Mouse (Mus musculus) frontal cortex, postnatal 25 days (tissue): ENCODE measurements around the gene Tns3.

Source experiments
- DNase-seq, 2 experiments: peaks; one replicate each; pipeline ENCODE4 v3.0.0; 2022; ENCODE audit warnings: low spot score in 2 of 2

Tns3 gene

GRCm38 (mm10) chr11:8618301-8618700 lies 46.0 kb downstream of the Tns3 start:
- no peak for DNase-seq

GRCm38 (mm10) chr11:8615436-8615835 lies 48.9 kb downstream of the Tns3 start:
- DNase-seq = no peak

DNA sequence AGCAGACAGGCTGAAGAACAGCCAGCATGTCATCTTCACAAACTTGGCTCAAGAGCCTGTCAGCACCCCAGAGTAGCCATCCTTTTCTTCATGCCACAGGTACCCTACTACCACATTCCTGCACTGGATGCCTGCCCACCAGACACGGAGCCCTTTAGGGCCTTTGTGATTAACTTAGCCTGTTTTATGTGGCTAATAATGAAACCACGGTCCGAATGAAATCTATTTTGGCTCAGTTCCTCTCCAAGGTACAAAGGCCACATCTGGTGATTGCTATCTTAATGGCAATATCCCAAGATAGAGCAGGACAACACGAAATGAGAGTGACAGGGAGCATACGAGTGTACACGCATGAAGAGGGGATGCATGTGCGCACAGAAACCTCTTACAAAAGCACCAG lies 53.9 kb downstream of the Tns3 start:
- no peak for DNase-seq

- DNase-seq = no peak
Measured at GRCm38 (mm10) chr11:8609873-8610272, 54.5 kb downstream of the Tns3 start.

DNA sequence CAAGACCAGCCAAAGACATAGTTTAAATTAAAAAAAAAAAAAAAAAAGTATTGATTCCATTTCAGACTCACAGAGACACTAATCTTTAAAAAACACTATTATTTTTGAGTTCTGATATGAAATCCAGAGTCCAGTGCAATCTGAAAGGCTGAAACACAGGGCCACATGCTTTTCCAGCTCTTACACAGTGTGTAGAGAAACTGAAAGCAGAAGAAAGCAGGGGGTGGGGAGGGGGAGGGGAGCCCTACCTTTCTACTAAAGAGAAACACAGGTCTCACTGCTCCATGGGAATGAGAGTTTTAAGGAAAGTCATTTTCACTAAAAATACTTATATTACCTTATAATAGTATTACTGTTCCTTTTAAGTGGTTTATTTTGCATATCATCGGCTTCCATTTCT lies 57.2 kb downstream of the Tns3 start:
- no peak for DNase-seq

DNA sequence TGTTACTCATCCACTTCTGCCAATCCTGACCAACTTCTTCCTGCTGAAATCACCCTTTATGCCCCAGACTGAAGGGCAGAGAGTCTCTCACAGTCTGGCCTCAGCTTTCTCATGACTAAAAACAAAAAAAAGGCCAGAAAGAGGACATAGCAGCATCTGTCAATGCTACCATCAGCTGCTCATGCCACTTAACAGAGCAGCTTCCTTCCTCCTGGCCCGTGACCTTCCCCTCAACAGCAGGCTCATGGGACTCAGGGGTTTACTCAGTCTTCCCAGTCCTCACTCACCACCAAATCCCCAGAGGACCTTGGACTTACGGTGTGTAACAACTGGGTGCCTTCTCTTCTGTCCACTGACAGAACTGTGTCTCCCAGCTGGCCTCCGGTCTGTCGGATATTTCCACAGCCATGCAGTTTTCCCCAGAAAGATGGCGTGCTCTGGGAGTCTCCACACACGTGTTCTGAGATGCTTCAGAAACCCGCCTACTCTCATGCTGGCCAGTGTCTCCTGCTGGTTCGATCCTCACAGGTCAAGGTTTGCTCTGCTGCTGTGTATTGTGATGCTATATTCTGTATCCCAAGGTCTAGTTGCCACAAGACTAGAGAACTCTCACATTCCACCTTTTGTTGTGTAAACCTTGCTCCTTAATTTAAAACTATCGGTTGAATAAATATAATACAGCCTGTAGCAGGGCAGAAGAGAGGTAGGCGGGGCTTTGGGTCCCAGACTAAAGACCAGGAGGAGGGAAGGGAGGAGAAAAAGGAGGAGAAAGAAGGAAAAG lies 59.4 kb downstream of the Tns3 start:
- DNase-seq = no peak

- DNase-seq = no peak
Measured at GRCm38 (mm10) chr11:8602606-8603005, 61.7 kb downstream of the Tns3 start.

- no peak for DNase-seq
Measured at GRCm38 (mm10) chr11:8601411-8601821, 62.9 kb downstream of the Tns3 start.

DNA sequence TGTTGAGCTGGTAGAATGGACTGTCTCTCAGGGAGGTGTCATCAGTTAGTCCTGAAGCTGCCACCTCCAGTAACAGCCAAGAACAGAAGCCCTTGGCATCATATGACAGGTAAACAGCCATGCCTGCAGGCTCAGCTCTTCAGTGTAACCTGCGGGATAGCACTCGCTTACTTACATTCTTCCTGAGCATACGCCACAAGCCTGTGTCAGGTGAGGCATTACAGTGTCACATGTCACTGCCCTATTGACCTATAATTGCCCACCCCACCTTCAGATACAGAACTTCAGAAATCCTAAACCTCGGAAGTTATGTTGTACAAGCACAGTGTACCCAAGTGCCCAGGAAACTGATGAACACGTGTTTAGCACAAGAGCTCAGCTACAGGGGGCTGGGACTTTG lies 68.7 kb downstream of the Tns3 start:
- no peak for DNase-seq

DNA sequence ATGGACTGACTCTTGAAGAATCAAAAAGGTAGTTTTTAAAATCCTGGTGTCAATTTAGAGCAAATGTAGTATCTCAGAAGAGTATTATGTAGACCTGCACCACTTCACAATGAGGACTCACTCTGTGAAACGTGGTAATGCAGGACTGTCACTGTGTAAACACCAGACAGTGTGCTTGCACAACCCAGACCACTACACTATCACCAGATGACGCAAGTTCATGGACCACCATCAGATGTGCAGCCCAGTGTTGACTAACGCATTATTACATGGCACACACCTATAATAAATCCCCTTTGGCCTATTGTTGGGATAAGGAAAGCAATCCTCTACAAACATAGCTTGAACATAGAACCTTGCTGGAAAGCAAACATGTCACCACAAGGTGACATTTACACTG lies 71.2 kb downstream of the Tns3 start:
- no peak for DNase-seq

DNA sequence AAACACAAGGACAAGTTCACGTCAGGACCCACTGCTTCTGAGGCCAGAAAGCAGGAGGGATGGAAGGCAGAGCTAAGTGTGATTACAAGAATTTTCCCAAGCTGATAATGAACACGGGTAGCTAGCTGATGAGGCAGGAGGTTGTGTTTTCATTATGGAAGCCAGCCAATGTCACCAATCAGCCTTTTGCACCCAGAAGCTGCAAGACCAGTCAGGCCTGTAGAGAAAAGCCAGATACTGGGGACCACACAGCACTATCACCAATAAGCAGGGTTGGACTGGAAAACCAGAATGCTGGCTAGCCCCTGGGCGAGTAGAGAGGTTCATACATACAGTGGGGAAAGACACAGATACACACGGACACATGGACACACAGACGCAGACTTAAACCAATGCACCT lies 73.1 kb downstream of the Tns3 start:
- no peak for DNase-seq

- DNase-seq = peak in 1 of 2 experiments; percentile 31
Measured at GRCm38 (mm10) chr11:8589226-8589905, 75.0 kb downstream of the Tns3 start.

DNA sequence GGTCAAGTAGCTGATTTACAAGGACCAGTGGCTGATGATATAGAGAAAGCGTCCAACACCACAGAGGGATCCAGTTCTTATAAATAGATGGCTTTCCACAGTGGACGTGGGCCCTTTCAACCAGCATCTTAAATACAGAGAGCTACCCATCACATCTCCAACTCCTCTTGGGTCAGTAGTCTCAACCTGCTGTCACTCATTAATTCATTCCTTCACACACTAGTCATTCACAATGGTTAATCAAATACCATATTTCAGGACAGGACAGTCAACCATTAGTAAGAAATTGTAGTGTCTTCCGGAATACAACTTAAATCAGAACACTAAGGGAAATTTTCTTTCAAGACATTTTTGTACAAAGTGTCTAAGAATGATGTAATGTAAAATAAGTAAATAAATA lies 76.4 kb downstream of the Tns3 start:
- DNase-seq = no peak

- no peak for DNase-seq
Measured at GRCm38 (mm10) chr11:8586996-8587644, 77.2 kb downstream of the Tns3 start.

DNA sequence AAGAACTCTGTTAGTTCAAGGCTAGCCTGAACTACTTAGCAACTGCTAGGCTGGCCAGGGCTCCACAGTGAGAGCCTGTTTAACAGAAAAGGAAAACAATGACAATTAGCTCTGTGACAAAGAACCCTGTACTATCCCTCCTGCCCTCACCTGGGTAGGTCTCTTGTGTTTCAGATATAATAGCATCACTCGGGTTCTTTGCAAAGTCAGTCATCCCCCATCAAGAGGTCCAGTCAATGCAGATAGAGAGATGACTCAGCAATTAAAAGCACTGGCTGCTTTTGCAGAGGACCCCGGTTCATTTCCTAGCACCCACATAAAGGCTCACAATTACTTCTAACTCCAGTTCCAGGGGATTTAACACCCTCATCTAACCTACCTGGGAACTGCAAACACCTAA lies 78.0 kb downstream of the Tns3 start:
- no peak for DNase-seq

DNA sequence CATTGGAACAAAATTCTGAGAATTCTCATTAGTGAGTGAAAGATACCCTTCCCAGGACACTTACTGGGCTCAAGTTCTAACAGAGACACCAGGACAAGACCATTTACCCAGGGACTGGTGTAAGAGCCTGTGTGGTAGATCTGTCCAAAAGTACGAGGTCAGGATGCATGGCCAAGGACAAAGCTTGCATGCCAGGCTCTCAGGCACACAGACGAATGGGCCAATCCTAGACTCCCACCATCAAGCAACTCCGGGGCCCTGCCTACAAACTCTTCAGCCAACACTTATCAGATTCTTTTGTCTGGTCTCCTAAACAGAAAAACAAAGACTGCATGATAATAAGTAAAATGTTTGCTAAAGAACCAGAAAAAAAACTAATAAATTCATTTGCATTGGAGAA lies 78.6 kb downstream of the Tns3 start:
- DNase-seq = no peak

DNA sequence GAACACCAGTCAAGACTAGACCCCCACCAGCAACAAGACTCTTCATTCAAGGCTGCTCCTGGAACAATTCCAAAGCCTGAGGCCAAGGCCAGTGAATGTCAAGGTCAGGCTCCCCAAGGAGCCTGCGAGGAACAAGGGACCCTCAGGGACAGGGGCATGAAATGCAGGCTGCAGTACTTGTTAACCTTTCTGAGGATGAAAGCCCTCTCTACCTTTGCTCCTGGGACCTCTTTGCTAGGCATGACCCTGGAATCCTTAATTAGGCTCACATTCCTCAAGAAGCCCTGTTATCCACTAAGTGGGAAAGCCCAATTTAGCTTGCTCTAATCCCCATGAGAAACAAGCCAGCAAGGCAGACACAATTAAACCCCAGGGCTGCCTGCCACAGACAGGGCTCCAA lies 79.4 kb downstream of the Tns3 start:
- DNase-seq = no peak

DNA sequence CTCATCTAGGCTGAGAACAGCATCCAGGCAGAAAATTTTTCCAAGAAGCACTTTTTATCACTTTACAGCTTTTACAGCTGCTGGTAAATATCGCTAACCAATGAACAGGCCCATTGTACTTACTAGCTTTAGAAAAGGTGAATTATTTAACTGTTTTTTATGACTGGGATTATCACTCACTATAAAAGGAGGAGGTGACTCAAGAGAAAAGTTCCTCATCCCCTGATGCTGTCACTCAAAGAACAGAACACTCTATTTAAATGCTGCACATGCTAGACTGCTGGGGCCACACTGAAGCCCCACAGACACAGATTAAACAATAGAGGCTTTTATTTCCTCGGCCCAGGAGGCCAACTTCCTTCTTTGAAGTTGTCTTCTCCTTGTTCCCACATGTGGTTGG lies 80.0 kb downstream of the Tns3 start:
- no peak for DNase-seq

GRCm38 (mm10) chr11:8583137-8583536 lies 81.2 kb downstream of the Tns3 start:
- DNase-seq = no peak

- DNase-seq = no peak
Measured at GRCm38 (mm10) chr11:8582101-8582920, 82.0 kb downstream of the Tns3 start.

DNA sequence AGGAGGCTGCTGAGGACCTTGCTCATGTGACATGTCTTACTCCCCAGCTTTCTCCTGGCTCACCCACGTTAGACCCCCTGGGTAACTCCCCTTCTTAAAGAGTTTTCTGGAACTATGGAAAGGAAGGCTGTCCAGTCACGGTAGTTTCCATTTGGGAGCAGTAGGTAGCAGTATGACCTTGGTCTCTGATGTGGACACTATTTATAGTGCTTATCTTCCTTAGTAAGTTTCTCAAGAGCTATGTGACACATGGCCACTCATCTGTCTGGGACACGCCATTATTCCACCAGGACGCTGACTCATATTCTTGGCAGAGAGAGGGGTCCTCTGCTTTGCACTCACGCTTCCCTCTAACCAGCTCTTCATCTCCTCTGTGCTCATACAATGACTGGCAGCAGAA lies 84.5 kb downstream of the Tns3 start:
- DNase-seq = no peak
